Mouse (Mus musculus) MEL (cell line): ENCODE data around the gene Cyb5d2.

Source experiments
- CHD2 ChIP-seq: IDR thresholded peaks from 2 replicates; pipeline ENCODE4 v1.6.1; 2011; ENCODE audit warnings: low read length, improper control_type of control experiment
- CTCF ChIP-seq, 3 experiments: IDR thresholded peaks in 2 of 3; conservative IDR thresholded peaks in 1 of 3; 2 replicates each; pipeline ENCODE4 v1.5.1; 2011 to 2012; ENCODE audit warnings: low read length in 3 of 3, low read depth in 2 of 3, mild to moderate bottlenecking in 2 of 3, improper control_type of control experiment in 1 of 3, inconsistent platforms in 1 of 3, mixed read lengths in 1 of 3, moderate library complexity in 1 of 3; ENCODE audit not compliant: control insufficient read depth in 1 of 3, insufficient read depth in 1 of 3, poor library complexity in 1 of 3, severe bottlenecking in 1 of 3
- MAX ChIP-seq: IDR thresholded peaks from 2 replicates; pipeline ENCODE4 v1.6.1; 2011; ENCODE audit warnings: low read length, improper control_type of control experiment

- TF ChIP-seq MAX, result no peak
- no peak for TF ChIP-seq CTCF (IDR thresholded peaks at IDR 0.05 in 2 of 3, conservative IDR thresholded peaks at IDR 0.05 in 1 of 3; ENCODE audit: control insufficient read depth in 1 of 3, insufficient read depth in 1 of 3, low read depth in 2 of 3, low read length in 3 of 3, poor library complexity in 1 of 3, severe bottlenecking in 1 of 3)
- no peak for TF ChIP-seq CHD2
These were observed 12.1 kb upstream of the Cyb5d2 start for GRCm38 (mm10) chr11:72807992-72808391.
